Mouse (Mus musculus): ENCODE results near the gene Zfp362.

Gene Zfp362

DNA sequence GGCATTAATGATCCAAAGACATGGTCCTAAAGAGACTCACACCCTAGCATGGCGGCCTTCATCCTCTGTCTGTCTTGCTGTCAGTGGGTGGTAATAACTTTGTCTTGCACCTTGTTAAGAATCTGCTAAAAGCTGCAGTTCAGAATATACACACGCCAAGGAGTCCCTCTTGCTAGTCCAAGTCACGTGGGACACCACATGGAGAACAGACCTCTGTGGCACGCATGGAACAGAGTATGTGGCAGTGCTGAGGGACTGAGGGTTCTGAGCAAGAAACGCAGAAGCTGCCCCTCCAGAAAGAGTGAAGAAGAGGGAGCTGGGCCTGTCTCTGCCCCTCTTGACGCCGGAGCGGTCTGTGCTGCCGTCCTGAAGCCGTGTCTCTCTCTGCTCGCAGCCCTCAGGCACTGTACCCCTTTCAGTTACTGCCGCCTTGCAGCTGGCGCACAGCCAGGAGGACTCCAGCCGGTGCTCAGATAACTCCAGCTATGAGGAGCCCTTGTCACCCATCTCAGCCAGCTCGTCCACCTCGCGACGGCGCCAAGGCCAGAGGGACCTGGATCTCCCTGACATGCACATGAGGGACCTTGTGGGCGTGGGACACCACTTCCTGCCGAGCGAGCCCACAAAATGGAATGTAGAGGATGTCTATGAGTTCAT, 58.1 kb downstream of the Zfp362 start:
- TF ChIP-seq POU5F1 (IDR thresholded peaks at IDR 0.05; ENCODE audit: borderline replicate concordance, low read length): no peak
- TF ChIP-seq CTCF (conservative IDR thresholded peaks at IDR 0.05; ENCODE audit: low read length): no peak
- no peak for TF ChIP-seq NANOG (IDR thresholded peaks at IDR 0.05; ENCODE audit: borderline replicate concordance, low read length)
- peaks cover 35% of the 10 kb centered on the region for H3K4me1 ChIP-seq (replicated peaks; ENCODE audit: low read depth, low read length)
- H3K36me3 ChIP-seq (ENCODE audit: insufficient read depth, low read length): peaks cover 90% of the 10 kb centered on the region
- no peaks in the 10 kb centered on the region for H3K9me3 ChIP-seq (ENCODE audit: low read length)
- H3K27me3 ChIP-seq (ENCODE audit: insufficient read depth, low read length): no peaks in the 10 kb centered on the region
- H3K4me3 ChIP-seq (replicated peaks; ENCODE audit: low read length): no peak overlapping the region

DNA sequence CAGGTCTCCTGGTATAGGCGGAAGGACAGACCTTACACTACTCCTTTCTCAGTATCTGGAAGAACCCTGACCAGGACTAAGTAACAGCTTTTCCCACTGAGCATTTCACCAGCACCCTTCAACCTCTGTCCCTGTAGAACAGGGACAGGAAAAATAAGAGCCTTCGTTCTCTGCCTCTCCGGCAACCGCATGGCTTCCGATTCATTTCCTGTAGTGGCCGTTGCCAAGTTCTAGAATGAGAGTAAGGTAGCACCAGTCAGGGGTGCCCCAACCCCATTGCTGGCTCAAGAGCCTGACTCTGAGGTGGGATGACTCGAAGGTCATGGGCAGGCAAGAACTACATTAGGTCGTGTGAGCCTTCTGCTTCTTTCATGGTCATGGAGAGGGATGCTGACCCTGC, 60.7 kb downstream of the Zfp362 start:
- no peak overlapping the region for H3K4me3 ChIP-seq (replicated peaks; ENCODE audit: low read length)
- TF ChIP-seq CTCF (conservative IDR thresholded peaks at IDR 0.05; ENCODE audit: low read length) (no peak), POU5F1 (IDR thresholded peaks at IDR 0.05; ENCODE audit: borderline replicate concordance, low read length) (no peak), NANOG (IDR thresholded peaks at IDR 0.05; ENCODE audit: borderline replicate concordance, low read length) (no peak)
- peaks cover 30% of the 10 kb centered on the region for H3K4me1 ChIP-seq (replicated peaks; ENCODE audit: low read depth, low read length)
- peaks cover 67% of the 10 kb centered on the region for H3K36me3 ChIP-seq (ENCODE audit: insufficient read depth, low read length)
- no peaks in the 10 kb centered on the region for H3K9me3 ChIP-seq (ENCODE audit: low read length)
- no peaks in the 10 kb centered on the region for H3K27me3 ChIP-seq (ENCODE audit: insufficient read depth, low read length)

DNA sequence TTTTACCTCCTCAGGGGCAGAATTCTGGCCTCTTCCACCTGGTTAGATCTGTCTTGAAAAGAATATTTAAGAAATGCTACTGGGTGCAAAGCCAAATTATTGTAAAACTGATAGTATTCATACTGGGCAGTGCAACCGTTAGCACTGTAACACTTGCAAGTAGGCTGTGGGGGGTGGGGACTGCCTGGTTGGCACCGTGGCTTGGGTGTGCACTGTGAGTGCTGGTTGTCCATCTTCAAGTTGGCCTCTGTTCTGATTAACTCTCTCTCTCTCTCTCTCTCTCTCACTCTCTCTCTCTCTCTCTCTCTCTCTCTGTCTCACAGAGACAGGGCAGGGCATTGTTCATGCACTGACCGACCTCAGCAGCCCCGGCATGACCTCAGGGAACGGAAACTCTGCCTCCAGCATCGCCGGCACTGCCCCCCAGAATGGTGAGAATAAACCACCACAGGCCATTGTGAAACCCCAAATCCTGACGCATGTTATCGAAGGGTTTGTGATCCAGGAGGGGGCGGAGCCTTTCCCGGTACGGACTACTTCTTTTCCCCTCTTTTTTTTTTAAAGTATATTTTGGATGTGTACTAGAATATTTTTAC, 62.7 kb downstream of the Zfp362 start:
- Histone ChIP-seq H3K4me3 (replicated peaks; ENCODE audit: low read length) (no peak overlapping the region), H3K36me3 (ENCODE audit: insufficient read depth, low read length) (peaks cover 46% of the 10 kb centered on the region), H3K27me3 (ENCODE audit: insufficient read depth, low read length) (no peaks in the 10 kb centered on the region), H3K9me3 (ENCODE audit: low read length) (no peaks in the 10 kb centered on the region), H3K4me1 (replicated peaks; ENCODE audit: low read depth, low read length) (peaks cover 33% of the 10 kb centered on the region)
- TF ChIP-seq NANOG (IDR thresholded peaks at IDR 0.05; ENCODE audit: borderline replicate concordance, low read length): no peak
- no peak for TF ChIP-seq CTCF (conservative IDR thresholded peaks at IDR 0.05; ENCODE audit: low read length)
- no peak for TF ChIP-seq POU5F1 (IDR thresholded peaks at IDR 0.05; ENCODE audit: borderline replicate concordance, low read length)

DNA sequence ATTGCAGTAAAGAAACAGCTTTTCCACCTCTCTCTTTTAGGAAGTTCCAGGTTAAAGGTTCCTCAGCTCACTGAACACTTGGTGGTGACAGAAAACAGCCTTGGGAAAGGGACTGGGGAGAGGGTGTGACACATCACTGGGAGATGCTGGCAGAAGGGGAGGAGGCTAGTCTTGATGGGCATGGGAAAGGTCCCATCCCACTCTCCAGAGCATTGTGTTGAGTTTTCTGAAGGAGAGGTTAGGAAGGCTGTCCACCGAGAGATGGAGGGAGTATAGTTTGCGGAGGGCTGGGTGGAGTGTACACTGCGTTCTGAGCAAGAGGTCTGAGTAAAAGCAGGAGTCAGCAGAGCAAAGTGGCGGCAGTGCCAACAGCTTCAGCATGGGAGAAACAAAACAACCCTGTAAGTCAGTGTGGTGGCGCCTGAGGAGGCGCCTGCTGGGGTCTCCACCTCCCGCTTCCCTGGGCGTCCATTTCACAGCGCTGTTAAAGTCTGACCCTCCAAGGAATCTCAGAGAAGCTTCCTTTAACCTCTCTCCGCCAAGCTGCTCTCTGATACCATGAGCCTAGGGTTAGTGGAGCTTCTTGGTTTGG, 63.4 kb downstream of the Zfp362 start:
- TF ChIP-seq CTCF (conservative IDR thresholded peaks at IDR 0.05; ENCODE audit: low read length): no peak
- TF ChIP-seq NANOG (IDR thresholded peaks at IDR 0.05; ENCODE audit: borderline replicate concordance, low read length): no peak
- TF ChIP-seq POU5F1 (IDR thresholded peaks at IDR 0.05; ENCODE audit: borderline replicate concordance, low read length): no peak
- H3K9me3 ChIP-seq (ENCODE audit: low read length): no peaks in the 10 kb centered on the region
- H3K27me3 ChIP-seq (ENCODE audit: insufficient read depth, low read length): no peaks in the 10 kb centered on the region
- no peak overlapping the region for H3K4me3 ChIP-seq (replicated peaks; ENCODE audit: low read length)
- H3K4me1 ChIP-seq (replicated peaks; ENCODE audit: low read depth, low read length): peaks cover 33% of the 10 kb centered on the region
- peaks cover 40% of the 10 kb centered on the region for H3K36me3 ChIP-seq (ENCODE audit: insufficient read depth, low read length)

DNA sequence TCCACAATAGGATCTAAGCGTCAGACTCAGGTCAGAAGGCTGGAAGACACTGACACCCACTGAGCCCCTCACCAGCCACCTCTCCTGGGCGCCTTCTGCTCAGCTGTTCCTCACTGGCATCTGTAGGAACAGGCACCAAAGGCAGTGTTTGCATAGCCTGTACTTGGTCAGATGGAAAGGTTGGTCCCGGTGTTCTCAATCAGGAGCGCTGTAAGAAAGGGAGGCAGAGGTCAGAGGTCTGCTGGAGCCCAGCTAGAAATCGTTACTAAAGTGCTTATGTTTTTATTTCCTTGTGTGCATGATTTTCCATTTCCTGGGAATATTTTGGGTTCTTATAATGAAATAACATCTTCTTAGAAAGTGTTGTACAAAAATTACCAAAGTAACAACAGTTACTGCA, 63.9 kb downstream of the Zfp362 start:
- peaks cover 34% of the 10 kb centered on the region for H3K36me3 ChIP-seq (ENCODE audit: insufficient read depth, low read length)
- TF ChIP-seq CTCF (conservative IDR thresholded peaks at IDR 0.05; ENCODE audit: low read length) (no peak), POU5F1 (IDR thresholded peaks at IDR 0.05; ENCODE audit: borderline replicate concordance, low read length) (no peak), NANOG (IDR thresholded peaks at IDR 0.05; ENCODE audit: borderline replicate concordance, low read length) (no peak)
- peaks cover 34% of the 10 kb centered on the region for H3K4me1 ChIP-seq (replicated peaks; ENCODE audit: low read depth, low read length)
- H3K27me3 ChIP-seq (ENCODE audit: insufficient read depth, low read length): no peaks in the 10 kb centered on the region
- H3K9me3 ChIP-seq (ENCODE audit: low read length): no peaks in the 10 kb centered on the region
- no peak overlapping the region for H3K4me3 ChIP-seq (replicated peaks; ENCODE audit: low read length)

DNA sequence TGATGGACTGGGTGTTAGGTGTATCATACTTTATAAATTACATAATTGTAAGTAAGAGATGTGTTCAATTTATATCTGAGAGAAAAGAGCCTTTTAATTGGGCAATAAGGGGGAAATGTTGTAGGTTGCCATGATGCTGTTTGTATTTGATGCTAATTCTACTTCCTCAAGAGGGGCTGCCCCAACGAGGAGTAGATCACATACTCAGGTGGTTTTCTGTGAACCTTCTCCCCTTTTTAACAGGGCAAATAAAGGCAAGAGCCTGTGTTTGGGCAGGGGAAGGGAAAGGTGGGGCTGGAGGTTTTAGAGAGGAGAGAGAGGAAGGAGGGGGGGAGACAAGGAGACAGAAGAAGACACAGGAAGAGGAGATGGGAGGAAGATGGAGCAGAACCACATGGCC, 65.0 kb downstream of the Zfp362 start:
- TF ChIP-seq NANOG (IDR thresholded peaks at IDR 0.05; ENCODE audit: borderline replicate concordance, low read length) (no peak), POU5F1 (IDR thresholded peaks at IDR 0.05; ENCODE audit: borderline replicate concordance, low read length) (no peak), CTCF (conservative IDR thresholded peaks at IDR 0.05; ENCODE audit: low read length) (no peak)
- Histone ChIP-seq H3K4me3 (replicated peaks; ENCODE audit: low read length) (no peak overlapping the region), H3K9me3 (ENCODE audit: low read length) (no peaks in the 10 kb centered on the region), H3K4me1 (replicated peaks; ENCODE audit: low read depth, low read length) (peaks cover 38% of the 10 kb centered on the region), H3K27me3 (ENCODE audit: insufficient read depth, low read length) (no peaks in the 10 kb centered on the region), H3K36me3 (ENCODE audit: insufficient read depth, low read length) (peaks cover 24% of the 10 kb centered on the region)

DNA sequence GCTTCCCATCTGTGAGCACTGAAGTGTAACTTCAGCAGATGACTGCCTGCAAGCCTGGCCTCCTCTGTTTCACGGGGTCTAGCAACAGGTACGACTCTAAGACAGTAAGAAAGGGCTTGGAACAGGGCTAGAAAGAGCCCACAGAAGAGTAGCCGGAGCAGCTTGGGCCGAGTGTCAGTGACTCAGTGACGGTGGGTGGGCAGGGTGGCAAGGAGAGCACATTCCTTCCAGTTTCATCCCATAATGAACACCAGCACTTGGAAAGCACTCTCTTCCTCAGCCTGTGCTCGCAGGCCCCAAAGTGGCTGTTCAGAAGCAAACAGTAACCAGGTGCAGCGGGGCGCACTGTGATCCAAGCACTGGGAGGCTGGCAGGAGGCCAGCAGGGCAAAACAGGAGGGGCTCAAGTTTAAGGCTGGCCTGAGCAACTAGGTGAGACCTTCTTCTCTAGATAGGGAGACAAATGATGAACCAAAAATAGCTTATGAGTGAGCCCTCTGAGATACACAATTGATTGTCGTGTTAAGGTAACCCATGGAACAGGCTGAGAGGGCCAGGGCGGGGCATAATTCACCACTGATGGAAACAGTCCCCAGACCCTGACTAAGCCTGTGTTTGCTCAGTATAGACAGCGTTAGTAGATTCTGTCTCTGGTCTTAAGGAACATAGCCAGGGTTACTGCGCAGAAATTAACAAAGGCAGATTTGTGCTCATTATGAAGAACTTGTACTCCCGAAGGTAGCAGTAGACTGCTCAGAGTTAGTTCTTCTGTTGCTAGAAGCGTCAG, 67.8 kb downstream of the Zfp362 start:
- Histone ChIP-seq H3K4me1 (replicated peaks; ENCODE audit: low read depth, low read length) (peaks cover 63% of the 10 kb centered on the region), H3K27me3 (ENCODE audit: insufficient read depth, low read length) (no peaks in the 10 kb centered on the region), H3K4me3 (replicated peaks; ENCODE audit: low read length) (peak overlapping the region; percentile 41), H3K9me3 (ENCODE audit: low read length) (no peaks in the 10 kb centered on the region), H3K36me3 (ENCODE audit: insufficient read depth, low read length) (no peaks in the 10 kb centered on the region)
- TF ChIP-seq CTCF (conservative IDR thresholded peaks at IDR 0.05; ENCODE audit: low read length): no peak
- no peak for TF ChIP-seq NANOG (IDR thresholded peaks at IDR 0.05; ENCODE audit: borderline replicate concordance, low read length)
- no peak for TF ChIP-seq POU5F1 (IDR thresholded peaks at IDR 0.05; ENCODE audit: borderline replicate concordance, low read length)

DNA sequence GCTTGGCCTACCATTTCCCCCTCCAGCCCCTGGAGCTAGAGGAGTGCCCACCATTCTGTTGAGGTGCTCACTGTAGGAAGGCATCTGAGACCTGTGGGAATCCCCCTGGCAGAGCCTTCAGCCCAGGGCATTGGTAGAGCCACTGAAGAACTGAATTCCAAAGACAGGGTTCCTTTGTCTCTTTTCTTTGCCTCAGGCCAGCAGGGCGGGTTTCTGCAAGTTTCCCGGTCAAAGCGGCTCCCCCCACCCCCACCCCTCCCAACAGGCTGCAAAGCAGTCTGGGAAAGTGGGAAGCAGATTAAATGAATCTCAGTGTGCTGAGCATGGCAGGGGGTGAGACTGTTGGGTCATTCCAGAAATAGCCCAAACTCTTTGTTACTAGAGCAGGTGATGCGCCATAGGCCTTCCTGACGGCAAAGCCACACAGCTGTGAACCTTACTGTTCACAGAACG, 68.7 kb downstream of the Zfp362 start:
- Histone ChIP-seq H3K4me3 (replicated peaks; ENCODE audit: low read length) (peak overlapping the region; percentile 41; the same call in 1 of the 2 replicates), H3K36me3 (ENCODE audit: insufficient read depth, low read length) (no peaks in the 10 kb centered on the region), H3K4me1 (replicated peaks; ENCODE audit: low read depth, low read length) (peaks cover 57% of the 10 kb centered on the region), H3K27me3 (ENCODE audit: insufficient read depth, low read length) (no peaks in the 10 kb centered on the region), H3K9me3 (ENCODE audit: low read length) (no peaks in the 10 kb centered on the region)
- TF ChIP-seq NANOG (IDR thresholded peaks at IDR 0.05; ENCODE audit: borderline replicate concordance, low read length) (no peak), POU5F1 (IDR thresholded peaks at IDR 0.05; ENCODE audit: borderline replicate concordance, low read length) (no peak), CTCF (conservative IDR thresholded peaks at IDR 0.05; ENCODE audit: low read length) (no peak)

All from E14TG2a.4 (cell line).